Mouse (Mus musculus): ENCODE data around the gene Akap7.

- TF ChIP-seq CTCF (IDR thresholded peaks at IDR 0.05; ENCODE audit: borderline replicate concordance, insufficient read depth, low read depth, low read length) (no peak), POLR2A (IDR thresholded peaks at IDR 0.05; ENCODE audit: borderline replicate concordance, insufficient read depth, low read length) (no peak)
These were observed 87.7 kb downstream of the Akap7 start for GRCm38 (mm10) chr10:25219901-25220495.
